Mouse (Mus musculus) neural tube, embryonic 14.5 days (tissue): Measurements from ENCODE around the gene Stk24. TPM values are rescaled to one million over a fixed set of nuclear protein-coding genes. Genes with fewer than 3 reads are reported as not detected.

Experiments used
- ATAC-seq: fragments of 200-750 bp; cut with Nextera tagmentation; 2 replicates; pipeline ENCODE4 v1.8.0; 2017; ENCODE audit warnings: low read depth, mild to moderate bottlenecking, moderate TSS enrichment, moderate library complexity
- H3K27ac ChIP-seq: fragments of 300-500 bp; sonication (generic); 2 replicates; pipeline ENCODE4 v1.5.1; 2014; ENCODE audit warnings: low read depth, mild to moderate bottlenecking, control low read depth, low read length, moderate library complexity, mixed read lengths
- H3K27me3 ChIP-seq: fragments of 300-500 bp; sonication (generic); 2 replicates; pipeline ENCODE4 v1.6.1; 2014; ENCODE audit warnings: low read length; ENCODE audit not compliant: control insufficient read depth, insufficient read depth
- H3K36me3 ChIP-seq: fragments of 300-500 bp; sonication (generic); 2 replicates; pipeline ENCODE4 v1.6.1; 2014; ENCODE audit warnings: low read length, mixed read lengths; ENCODE audit not compliant: control insufficient read depth, insufficient read depth
- H3K4me1 ChIP-seq: fragments of 300-500 bp; sonication (generic); 2 replicates; pipeline ENCODE4 v1.6.1; 2014; ENCODE audit warnings: low read length; ENCODE audit not compliant: control insufficient read depth, insufficient read depth
- H3K4me2 ChIP-seq: fragments of 300-500 bp; sonication (generic); 2 replicates; pipeline ENCODE4 v1.6.1; 2014; ENCODE audit warnings: mild to moderate bottlenecking, low read depth, low read length, control low read depth
- H3K4me3 ChIP-seq: fragments of 300-500 bp; sonication (generic); 2 replicates; pipeline ENCODE4 v1.5.1; 2014; ENCODE audit warnings: low read depth, low read length, control low read depth, mixed read lengths
- H3K9ac ChIP-seq: fragments of 300-500 bp; sonication (generic); replicated peaks from 2 replicates; pipeline ENCODE4 v1.6.1; 2014; ENCODE audit warnings: low read depth, mild to moderate bottlenecking, control low read depth, low read length, mixed read lengths
- H3K9me3 ChIP-seq: fragments of 300-500 bp; sonication (generic); 2 replicates; pipeline ENCODE4 v1.6.1; 2016; ENCODE audit warnings: low read length; ENCODE audit not compliant: control insufficient read depth
- WGBS: fragments of 180-500 bp; shearing (Covaris S2); extraction: QIAGEN DNeasy Blood & Tissue Kit; methylation state at CpG from one replicate; pipeline ENCODE4 v1.1.7; 2014; 5-methylcytosine and 5-hydroxymethylcytosine counted together
- polyA plus RNA-seq: library from polyadenylated mRNA; unstranded; fragments of >200 nt; fragmentation: Nextera tagmentation; extraction: Ambion mirVana; gene quantifications from 2 replicates; pipeline ENCODE4 v1.2.1, GENCODE M21; 2014

Stk24 gene
- polyA plus RNA-seq, 1 experiment from 2014 or later: 19.9 TPM

DNA sequence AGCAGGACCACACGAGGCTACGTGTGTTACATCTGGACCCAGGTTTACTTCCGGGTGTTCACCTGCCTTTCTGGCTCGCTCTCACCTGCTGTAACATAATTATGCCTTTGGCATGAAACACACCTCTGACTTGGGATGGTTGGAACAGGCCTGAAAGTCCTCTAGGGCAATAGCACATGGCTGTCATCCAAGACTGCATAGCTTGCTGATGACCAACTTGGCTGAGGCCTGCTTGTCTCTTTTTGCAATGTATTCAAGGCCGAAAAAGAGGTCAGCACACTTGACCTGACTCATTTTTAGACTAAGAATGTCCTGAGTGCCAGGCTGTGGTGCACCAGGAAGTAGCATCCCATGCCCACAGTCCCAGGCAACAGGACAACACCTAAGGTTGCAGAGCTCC, 12.1 kb upstream of the Stk24 start:
- 95% methylated on average over 5 of the region's 5 CpGs for WGBS
- Histone ChIP-seq H3K27me3 (no peaks in the 10 kb centered on the region), H3K36me3 (no peaks in the 10 kb centered on the region), H3K4me3 (no peak overlapping the region), H3K27ac (no peak overlapping the region), H3K4me1 (no peaks in the 10 kb centered on the region), H3K4me2 (no peak overlapping the region), H3K9ac (no peak overlapping the region), H3K9me3 (no peaks in the 10 kb centered on the region)
- ATAC-seq: no peak

DNA sequence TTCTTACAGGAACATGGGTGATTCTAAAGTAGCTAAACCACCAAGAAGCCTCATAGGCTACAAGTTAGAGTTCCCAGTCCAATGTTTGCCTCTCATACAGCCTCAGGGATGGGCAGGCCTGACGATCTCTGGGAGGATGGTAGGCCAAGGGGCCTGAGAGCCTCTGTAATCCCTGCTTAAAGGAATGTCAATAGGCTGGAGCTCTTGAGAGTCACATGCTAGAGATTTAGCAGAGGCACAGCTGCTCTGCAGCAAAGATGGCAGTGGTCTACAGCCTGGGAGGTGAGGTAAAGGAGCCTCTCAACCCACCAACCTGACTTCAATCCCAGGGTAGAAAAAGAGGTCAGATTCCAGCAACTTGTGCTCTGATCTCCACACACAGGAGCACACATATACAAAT, 7.9 kb upstream of the Stk24 start:
- WGBS: 81% methylated on average over 1 of the region's 1 CpGs
- H3K27ac ChIP-seq: no peak overlapping the region
- ATAC-seq: no peak
- no peaks in the 10 kb centered on the region for H3K27me3 ChIP-seq
- no peak overlapping the region for H3K4me2 ChIP-seq
- no peaks in the 10 kb centered on the region for H3K4me1 ChIP-seq
- H3K36me3 ChIP-seq: no peaks in the 10 kb centered on the region
- H3K4me3 ChIP-seq: no peak overlapping the region
- H3K9me3 ChIP-seq: no peaks in the 10 kb centered on the region
- H3K9ac ChIP-seq: no peak overlapping the region

DNA sequence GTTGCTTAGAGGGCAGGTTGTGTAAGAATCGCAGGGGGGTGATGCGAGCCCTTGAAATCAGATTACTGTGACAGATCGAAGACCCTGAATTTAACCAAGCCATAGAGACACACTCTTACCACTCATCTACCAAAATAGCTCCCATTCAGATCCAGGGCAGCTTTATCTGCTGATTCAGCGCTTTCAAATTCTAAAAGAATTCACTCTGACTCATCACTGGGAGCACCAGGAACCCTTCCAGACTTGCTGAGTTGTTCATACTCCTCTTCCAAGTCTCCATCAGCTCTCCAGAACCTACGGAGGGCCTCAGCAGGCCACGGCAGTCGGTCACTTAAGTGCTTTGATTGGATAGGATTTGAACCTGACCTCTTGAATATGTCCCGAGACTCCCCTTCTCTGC, 5.6 kb upstream of the Stk24 start:
- no peaks in the 10 kb centered on the region for H3K27me3 ChIP-seq
- H3K4me1 ChIP-seq: no peaks in the 10 kb centered on the region
- H3K4me3 ChIP-seq: no peak overlapping the region
- no peak overlapping the region for H3K4me2 ChIP-seq
- H3K9ac ChIP-seq: no peak overlapping the region
- H3K27ac ChIP-seq: no peak overlapping the region
- ATAC-seq: no peak
- H3K36me3 ChIP-seq: no peaks in the 10 kb centered on the region
- no peaks in the 10 kb centered on the region for H3K9me3 ChIP-seq
- 95% methylated on average over 8 of the region's 8 CpGs for whole genome bisulfite sequencing

DNA sequence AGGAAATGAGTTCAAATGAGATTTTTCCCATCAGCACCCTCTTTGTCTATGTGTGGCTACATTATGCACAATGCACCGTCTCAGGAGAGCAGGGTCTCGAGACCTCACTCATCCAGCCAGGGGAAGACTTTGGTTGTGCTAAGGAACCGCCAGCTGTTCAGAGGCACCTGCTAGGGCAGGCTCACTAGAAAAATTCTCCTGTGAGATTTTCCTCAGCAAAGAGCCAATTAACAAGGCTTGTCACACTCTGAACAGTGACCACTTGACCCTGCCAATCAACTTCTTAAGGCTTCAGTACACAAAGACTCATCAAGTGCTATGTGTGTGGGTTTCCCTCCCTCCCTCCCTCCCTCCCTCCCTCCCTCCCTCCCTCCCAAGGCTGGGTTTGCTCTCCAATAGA, 4.0 kb upstream of the Stk24 start:
- Histone ChIP-seq H3K27me3 (no peaks in the 10 kb centered on the region), H3K36me3 (no peaks in the 10 kb centered on the region), H3K4me1 (no peaks in the 10 kb centered on the region), H3K4me2 (no peak overlapping the region), H3K27ac (no peak overlapping the region), H3K4me3 (no peak overlapping the region), H3K9me3 (no peaks in the 10 kb centered on the region), H3K9ac (no peak overlapping the region)
- WGBS: 42% methylated on average over 3 of the region's 3 CpGs
- ATAC-seq: no peak

DNA sequence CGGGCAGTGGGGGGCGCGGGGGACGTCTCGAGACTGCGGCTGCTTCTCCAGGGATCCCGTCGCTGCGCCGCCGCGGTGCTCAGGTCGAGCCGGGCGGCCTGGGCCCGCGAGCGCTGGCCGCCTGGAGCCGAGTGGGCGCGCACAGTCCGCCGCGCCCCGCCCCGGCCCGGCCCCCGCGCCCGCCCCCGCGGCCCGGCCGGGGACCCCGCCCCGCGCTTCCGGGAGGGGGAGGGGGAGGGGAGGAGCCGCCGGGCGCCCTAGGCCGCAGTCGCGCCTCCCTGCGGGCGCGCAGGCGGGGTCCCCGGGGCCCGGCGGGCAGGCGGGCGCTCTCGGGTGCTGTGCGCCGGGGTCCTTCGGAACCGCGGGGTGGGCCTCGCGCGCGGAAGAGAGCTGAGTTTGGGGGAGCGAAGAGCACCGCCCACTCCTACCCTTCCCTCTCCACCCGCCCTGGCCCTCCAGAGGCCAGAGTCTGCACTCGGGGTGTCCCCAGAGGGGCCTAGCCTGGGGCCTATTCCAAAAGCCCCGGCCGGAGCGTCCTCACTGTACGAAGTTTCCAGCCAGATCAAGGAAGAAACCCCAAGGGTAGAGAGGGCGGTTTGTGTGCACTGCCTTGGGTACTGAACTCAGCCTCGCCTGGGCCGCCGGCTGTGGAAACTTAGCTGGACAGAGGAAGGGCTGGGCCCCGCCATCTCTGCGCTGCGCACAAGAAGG, 540 bp downstream of the Stk24 start:
- H3K4me1 ChIP-seq: peaks cover 15% of the 10 kb centered on the region
- H3K36me3 ChIP-seq: no peaks in the 10 kb centered on the region
- no peaks in the 10 kb centered on the region for H3K27me3 ChIP-seq
- H3K4me2 ChIP-seq: peak overlapping the region; percentile 94
- peak overlapping the region; percentile 94 for H3K9ac ChIP-seq
- peak; percentile 91 for ATAC-seq
- H3K4me3 ChIP-seq: peak overlapping the region; percentile 95
- under 1% methylated on average over 30 of the region's 79 CpGs for WGBS
- H3K27ac ChIP-seq: peak overlapping the region; percentile 82
- no peaks in the 10 kb centered on the region for H3K9me3 ChIP-seq

DNA sequence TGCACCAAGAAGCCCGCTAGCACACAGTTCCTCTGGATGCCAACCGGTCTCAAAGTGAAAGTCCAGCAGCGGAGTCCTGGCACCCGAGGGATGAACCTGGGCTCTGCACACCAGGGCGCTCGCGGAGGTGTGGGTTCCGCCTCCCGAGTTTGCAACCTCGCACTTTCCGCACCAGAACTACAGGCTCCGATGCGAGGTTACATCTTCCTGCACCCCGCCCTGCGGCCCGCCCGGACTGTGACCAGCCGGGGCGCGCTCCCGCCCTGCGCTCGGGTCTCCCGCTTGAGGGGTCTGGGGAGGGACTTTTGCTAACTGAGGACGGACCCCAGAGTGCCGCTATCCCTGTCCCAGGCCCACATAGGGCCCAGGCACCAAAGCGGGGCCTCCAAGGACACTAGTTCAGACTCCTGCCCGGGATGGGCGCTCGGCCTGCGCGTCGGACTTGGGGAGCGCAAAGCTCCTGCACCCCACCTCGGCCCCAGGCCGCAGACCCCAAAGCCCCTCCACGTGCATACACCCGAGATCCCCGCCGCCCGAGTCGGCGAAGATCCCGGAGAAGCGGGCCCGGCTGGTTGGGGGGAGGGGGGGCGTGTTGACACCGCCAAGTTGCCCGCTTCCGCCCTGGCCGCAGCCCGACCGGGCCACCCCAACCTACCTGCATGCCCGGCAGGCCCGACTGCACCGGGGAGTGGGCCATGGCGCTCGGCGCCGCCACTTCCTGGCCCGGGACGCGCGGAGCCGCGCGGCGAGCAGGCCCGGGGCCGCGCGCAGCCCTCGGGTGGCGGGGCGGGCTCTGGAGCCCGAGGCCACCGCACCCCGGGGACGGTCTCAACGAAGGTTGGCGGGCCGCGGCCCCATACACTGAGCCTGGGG, 1.3 kb downstream of the Stk24 start:
- H3K27ac ChIP-seq: peak overlapping the region; percentile 82
- H3K4me2 ChIP-seq: peak overlapping the region; percentile 94
- no peaks in the 10 kb centered on the region for H3K9me3 ChIP-seq
- no peaks in the 10 kb centered on the region for H3K27me3 ChIP-seq
- peak overlapping the region; percentile 95 for H3K4me3 ChIP-seq
- no peaks in the 10 kb centered on the region for H3K36me3 ChIP-seq
- peak; percentile 84 for ATAC-seq
- peaks cover 15% of the 10 kb centered on the region for H3K4me1 ChIP-seq
- peak overlapping the region; percentile 94 for H3K9ac ChIP-seq
- WGBS: under 1% methylated on average over 79 of the region's 83 CpGs

DNA sequence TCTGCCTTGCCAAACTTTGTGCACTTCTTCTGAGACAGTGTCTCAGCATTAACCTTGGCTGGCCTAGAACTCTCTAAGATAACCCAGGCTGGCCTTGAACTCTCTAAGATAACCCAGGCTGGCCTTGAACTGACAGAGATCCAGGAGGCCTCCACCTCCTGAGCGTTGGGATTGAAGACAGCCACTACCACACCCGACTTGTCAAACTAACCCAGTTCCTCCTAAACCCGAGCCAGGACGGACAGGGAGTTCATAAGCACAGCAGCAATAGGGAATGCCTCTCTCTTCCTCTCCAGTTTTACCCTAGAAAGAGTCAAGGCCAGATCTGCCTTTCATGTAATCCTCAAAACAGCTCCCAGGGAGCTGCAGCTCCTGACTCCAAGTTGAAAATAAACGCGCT, 3.2 kb downstream of the Stk24 start:
- H3K4me1 ChIP-seq: peaks cover 15% of the 10 kb centered on the region
- no peak overlapping the region for H3K4me3 ChIP-seq
- no peak overlapping the region for H3K9ac ChIP-seq
- H3K4me2 ChIP-seq: no peak overlapping the region
- H3K9me3 ChIP-seq: no peaks in the 10 kb centered on the region
- H3K27me3 ChIP-seq: no peaks in the 10 kb centered on the region
- no peak for ATAC-seq
- H3K27ac ChIP-seq: no peak overlapping the region
- 80% methylated on average over 6 of the region's 6 CpGs for WGBS
- no peaks in the 10 kb centered on the region for H3K36me3 ChIP-seq

DNA sequence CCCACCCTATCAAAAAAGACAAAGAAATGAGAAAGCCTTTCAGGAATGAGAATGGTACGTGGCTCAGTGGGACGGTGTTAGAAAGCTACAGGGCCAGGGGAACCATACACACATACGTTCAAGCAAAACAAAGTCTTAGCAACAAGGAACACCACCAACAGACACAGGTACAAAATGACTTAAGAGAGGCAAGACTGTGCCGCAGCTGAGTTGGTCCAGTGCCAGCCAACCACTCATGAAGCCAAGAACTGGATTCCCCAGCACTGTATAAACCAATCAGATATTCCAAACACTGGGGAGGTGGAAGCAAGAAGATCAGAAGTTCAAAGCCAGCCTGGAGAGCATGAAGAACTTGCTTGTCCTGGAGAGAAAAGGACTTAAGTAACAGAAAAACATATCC, 5.9 kb downstream of the Stk24 start:
- no peak overlapping the region for H3K4me2 ChIP-seq
- H3K36me3 ChIP-seq: no peaks in the 10 kb centered on the region
- H3K4me3 ChIP-seq: no peak overlapping the region
- H3K4me1 ChIP-seq: peaks cover 22% of the 10 kb centered on the region
- WGBS: 90% methylated on average over 4 of the region's 4 CpGs
- no peaks in the 10 kb centered on the region for H3K27me3 ChIP-seq
- no peaks in the 10 kb centered on the region for H3K9me3 ChIP-seq
- no peak overlapping the region for H3K9ac ChIP-seq
- ATAC-seq: no peak
- H3K27ac ChIP-seq: no peak overlapping the region

DNA sequence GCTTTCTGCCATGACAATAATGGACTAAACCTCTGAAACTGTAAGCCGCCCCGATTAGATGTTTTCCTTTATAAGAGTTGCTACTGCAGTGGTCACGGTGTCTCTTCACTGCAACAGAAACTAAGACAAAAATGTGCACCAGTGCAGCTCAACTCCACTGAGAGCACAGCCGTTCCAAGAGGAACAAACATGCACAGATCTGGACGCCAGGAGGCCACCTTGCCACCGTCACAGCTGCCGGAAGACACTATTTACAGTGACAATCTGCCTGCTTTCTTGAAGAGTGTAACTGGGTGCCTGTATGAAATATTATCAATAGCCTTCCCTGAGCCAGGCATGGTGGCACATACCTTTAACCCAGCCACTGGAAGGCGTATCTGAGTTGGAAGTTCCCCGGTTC, 6.8 kb downstream of the Stk24 start:
- WGBS: 87% methylated on average over 9 of the region's 9 CpGs
- H3K4me3 ChIP-seq: no peak overlapping the region
- H3K4me2 ChIP-seq: no peak overlapping the region
- no peaks in the 10 kb centered on the region for H3K36me3 ChIP-seq
- no peaks in the 10 kb centered on the region for H3K9me3 ChIP-seq
- no peak overlapping the region for H3K9ac ChIP-seq
- no peak for ATAC-seq
- H3K4me1 ChIP-seq: peaks cover 23% of the 10 kb centered on the region
- no peaks in the 10 kb centered on the region for H3K27me3 ChIP-seq
- no peak overlapping the region for H3K27ac ChIP-seq
